Mouse (Mus musculus) testis, adult 2 months (tissue): Measurements from ENCODE around the gene Tmem106b.

ENCODE experiments used
- CTCF ChIP-seq: fragments of 200-500 bp; IDR thresholded peaks from 2 replicates; pipeline ENCODE4 v1.5.1; 2012; ENCODE audit warnings: low read depth, mild to moderate bottlenecking, inconsistent platforms, low read length, moderate library complexity; ENCODE audit not compliant: control insufficient read depth, insufficient read depth, insufficient replicate concordance
- POLR2A ChIP-seq: fragments of 200-500 bp; IDR thresholded peaks from 2 replicates; pipeline ENCODE4 v1.6.1; 2012; ENCODE audit warnings: low read depth, mild to moderate bottlenecking, inconsistent platforms, low read length, moderate library complexity; ENCODE audit not compliant: control insufficient read depth

- TF ChIP-seq CTCF = no peak
- no peak for TF ChIP-seq POLR2A
Observed at GRCm38 (mm10) chr6:13052408-13053200, 17.0 kb upstream of the Tmem106b start.
